Mouse (Mus musculus): ENCODE results near the gene Pqbp1. TPM values are rescaled to one million over a fixed set of nuclear protein-coding genes. Genes with fewer than 3 reads are reported as not detected.

Gene Pqbp1
- polyA plus RNA-seq (2016; fragmentation: Nextera tagmentation; extraction: Ambion mirVana): 83.8 and 91.4 TPM in 2 replicates

DNA sequence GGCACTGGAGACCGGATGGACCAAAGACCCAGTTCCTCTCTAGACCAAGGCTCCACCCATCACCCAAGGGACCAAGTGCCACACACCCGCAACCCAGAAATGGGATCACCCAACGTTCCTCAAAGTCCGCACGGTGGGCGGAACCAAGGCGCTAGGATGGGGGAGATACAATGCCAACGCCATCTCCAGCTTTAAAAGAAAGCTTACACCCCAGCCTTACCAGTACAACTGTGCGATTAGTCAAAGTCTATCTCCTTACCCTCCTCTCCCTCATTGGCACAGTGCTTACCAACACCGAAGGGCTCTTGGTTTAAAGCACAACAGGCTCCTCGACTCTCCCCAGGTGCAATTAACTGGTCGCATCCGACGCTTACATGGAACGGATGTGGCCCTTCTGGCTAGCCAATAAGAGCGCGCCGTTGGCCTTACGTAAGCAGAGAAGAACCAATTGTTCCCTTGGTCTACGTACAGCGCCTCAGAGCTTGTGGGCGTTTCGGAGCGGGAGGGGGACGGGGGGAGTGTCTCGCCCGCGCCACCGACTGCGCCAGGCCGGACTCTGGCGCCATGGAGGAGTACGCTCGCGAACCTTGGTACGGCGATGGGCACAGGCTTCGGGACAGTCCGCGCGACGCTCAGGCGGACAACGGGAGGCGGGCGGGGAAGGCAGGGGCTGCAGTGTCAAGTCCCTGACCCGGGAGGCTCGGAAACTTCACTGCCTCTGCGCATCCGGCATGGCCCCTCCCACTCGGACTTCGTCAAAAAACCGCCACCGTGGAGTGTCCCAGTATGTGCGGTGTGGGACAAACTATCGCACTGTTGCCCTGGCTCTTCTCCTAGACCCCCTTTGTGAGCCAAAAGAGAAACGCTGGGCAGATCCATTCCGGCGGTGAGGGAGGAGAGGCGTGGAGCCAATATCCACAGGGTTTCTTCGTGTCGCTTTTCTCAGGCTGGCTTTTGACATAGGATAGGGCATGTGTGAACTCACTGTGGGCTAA lies at the start of gene Pqbp1, which contains the start of gene Timm17b:
Pqbp1 (minus strand) TSS at position 390 of the 995 bp plus-strand sequence.
Timm17b (plus strand) TSS at position 478 of the 995 bp plus-strand sequence.
- peak within 1 kb of the TSS; percentile 70 for H3K4me3 ChIP-seq
- peak within 1 kb of the TSS; percentile 75 for H3K4me2 ChIP-seq
- ATAC-seq (ENCODE audit: insufficient number of reproducible peaks, low FRiP score): peak; percentile 99
- H3K9ac ChIP-seq: peak within 1 kb of the TSS; percentile 68
- H3K27me3 ChIP-seq (replicated peaks): no peaks in the 10 kb centered on the region
- peaks cover 5% of the 10 kb centered on the region; the same call in 1 of the 2 replicates for H3K4me1 ChIP-seq (replicated peaks)
- no peaks in the 10 kb centered on the region for H3K9me3 ChIP-seq (replicated peaks)
- peaks cover 26% of the 10 kb centered on the region for H3K36me3 ChIP-seq
- 9% methylated on average over 58 of the region's 62 CpGs for WGBS
- peak within 1 kb of the TSS; percentile 86 for H3K27ac ChIP-seq (ENCODE audit: poor library complexity, severe bottlenecking)

DNA sequence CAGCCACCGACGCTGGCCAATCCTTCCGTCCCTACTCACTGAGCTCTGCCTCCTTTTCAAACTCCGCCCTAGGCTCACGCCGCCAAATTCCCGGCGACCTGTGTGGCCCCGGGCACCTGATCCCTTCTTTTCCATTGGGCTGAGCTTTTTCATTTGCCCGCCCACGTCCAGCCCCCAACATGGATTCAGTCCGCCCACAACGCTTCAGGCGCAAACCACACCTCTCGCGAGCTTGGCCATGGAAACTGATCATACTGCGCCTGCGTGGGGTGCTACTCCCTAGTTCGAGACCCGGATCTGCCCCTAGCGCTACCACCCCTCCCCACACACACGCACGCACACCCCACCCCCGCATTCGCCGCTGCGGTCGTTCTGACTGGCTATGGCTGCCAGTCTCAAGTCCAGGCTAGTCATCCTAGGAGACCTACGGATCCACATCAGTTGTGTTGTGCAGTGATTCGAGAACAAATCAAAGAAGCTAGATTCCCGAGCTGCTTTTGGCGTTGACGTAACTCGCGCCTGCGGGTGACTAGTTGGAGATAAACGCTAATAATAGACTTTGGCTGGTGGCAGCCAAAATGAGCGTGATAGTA lies 48.9 kb upstream of the Pqbp1 start:
- H3K4me2 ChIP-seq: peak overlapping the region; percentile 57
- H3K9me3 ChIP-seq (replicated peaks): no peaks in the 10 kb centered on the region
- H3K36me3 ChIP-seq: no peaks in the 10 kb centered on the region; the same call in 1 of the 2 replicates
- 9% methylated on average over 38 of the region's 38 CpGs for WGBS
- ATAC-seq (ENCODE audit: insufficient number of reproducible peaks, low FRiP score): peak; percentile 98
- H3K4me3 ChIP-seq: peak overlapping the region; percentile 62
- peak overlapping the region; percentile 67 for H3K9ac ChIP-seq
- peaks cover 5% of the 10 kb centered on the region; the same call in 1 of the 2 replicates for H3K4me1 ChIP-seq (replicated peaks)
- H3K27me3 ChIP-seq (replicated peaks): no peaks in the 10 kb centered on the region
- H3K27ac ChIP-seq (ENCODE audit: poor library complexity, severe bottlenecking): peak overlapping the region; percentile 44

DNA sequence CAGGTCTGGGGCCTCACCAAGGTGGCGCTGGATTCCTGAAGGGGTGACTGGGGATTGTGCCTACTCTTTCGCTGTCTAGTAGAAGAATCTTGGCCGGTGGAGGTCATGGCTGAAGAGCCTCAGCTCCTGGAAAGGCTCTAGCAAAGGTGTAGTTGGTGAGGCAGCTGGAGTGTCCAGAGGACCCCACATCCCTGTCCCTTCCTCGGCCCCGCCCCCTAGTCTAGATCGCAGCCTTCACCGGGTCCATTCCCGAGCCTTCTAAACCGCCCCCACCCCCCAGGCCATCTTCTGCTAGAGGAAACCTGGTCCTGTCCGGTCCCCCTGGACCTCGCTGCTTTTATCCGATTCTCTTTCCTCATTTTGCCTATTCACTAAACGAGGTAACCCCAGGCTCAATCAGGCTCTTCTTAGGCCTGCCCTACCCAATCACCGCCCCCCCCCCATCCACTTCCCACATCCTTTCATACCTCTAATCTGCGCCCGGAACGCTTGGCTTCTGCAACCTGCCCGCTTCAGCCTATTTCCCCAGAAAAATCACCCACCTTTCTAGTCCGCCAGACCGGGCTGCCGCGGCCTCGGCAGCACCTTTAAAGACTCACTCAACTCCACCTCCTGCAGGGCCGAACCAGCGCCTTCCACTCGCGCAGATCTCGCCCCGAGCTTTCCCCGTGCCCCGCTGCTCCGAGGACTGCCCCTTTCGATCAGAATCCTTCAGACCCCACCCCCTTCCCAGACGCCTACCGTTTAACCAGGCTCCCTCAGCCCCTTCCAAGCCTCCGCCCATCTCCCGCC lies 48.2 kb upstream of the Pqbp1 start, which contains the start of gene Hdac6:
Hdac6 (minus strand) TSS at position 782 of the 792 bp plus-strand sequence.
- peaks cover 5% of the 10 kb centered on the region; the same call in 1 of the 2 replicates for H3K4me1 ChIP-seq (replicated peaks)
- H3K27me3 ChIP-seq (replicated peaks): no peaks in the 10 kb centered on the region
- ATAC-seq (ENCODE audit: insufficient number of reproducible peaks, low FRiP score): peak; percentile 23
- H3K9ac ChIP-seq: peak within 1 kb of the TSS; percentile 73
- peak within 1 kb of the TSS; percentile 77 for H3K4me2 ChIP-seq
- peak within 1 kb of the TSS; percentile 44 for H3K27ac ChIP-seq (ENCODE audit: poor library complexity, severe bottlenecking)
- WGBS: 13% methylated on average over 36 of the region's 37 CpGs
- peak within 1 kb of the TSS; percentile 62 for H3K4me3 ChIP-seq
- H3K9me3 ChIP-seq (replicated peaks): no peaks in the 10 kb centered on the region
- no peaks in the 10 kb centered on the region; the same call in 1 of the 2 replicates for H3K36me3 ChIP-seq

DNA sequence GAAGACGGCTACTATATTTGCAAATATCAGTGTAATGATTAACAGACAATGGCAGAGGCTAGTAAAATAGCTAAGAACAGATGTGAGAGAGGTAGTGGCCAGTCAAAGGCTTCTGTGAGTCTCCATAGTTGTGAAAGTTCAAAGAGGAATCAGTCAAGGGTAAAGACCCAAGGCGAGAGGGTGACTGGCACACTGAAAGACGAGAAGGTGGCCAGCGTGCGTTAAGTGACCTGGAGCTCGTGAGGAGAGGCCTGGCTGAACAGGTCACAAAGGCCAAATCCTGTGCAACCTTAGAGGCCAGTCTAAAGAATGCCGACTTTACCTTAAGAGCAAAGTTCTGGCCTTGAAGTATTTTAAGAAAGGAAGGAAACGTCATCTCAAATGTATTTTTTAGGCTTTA lies 46.5 kb upstream of the Pqbp1 start:
- no peak overlapping the region for H3K27ac ChIP-seq (ENCODE audit: poor library complexity, severe bottlenecking)
- H3K9ac ChIP-seq: no peak overlapping the region
- H3K27me3 ChIP-seq (replicated peaks): no peaks in the 10 kb centered on the region
- H3K9me3 ChIP-seq (replicated peaks): no peaks in the 10 kb centered on the region
- ATAC-seq (ENCODE audit: insufficient number of reproducible peaks, low FRiP score): no peak
- 82% methylated on average over 8 of the region's 8 CpGs for WGBS
- no peak overlapping the region for H3K4me3 ChIP-seq
- peaks cover 5% of the 10 kb centered on the region; the same call in 1 of the 2 replicates for H3K4me1 ChIP-seq (replicated peaks)
- H3K4me2 ChIP-seq: no peak overlapping the region
- peaks cover 8% of the 10 kb centered on the region; the same call in 1 of the 2 replicates for H3K36me3 ChIP-seq

DNA sequence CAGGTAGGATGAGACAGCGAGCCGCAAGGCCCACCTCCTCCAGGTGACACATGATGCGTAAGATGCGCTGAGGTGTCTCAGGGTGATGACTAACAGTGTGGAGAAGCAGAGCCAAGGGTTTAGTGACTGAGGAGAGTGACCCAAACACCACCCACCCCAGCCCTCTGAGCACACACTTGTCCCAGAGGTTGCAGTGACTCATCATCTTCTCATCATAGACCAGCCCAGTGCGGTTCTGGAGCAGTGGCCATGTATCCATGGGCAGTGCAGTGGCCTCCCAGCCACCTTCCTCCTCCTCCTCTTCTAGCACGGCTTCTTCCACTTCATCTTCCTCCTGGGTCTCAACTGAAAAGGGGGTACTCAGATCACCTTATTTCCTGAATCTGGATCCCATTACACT lies 38.6 kb upstream of the Pqbp1 start:
- Histone ChIP-seq H3K4me1 (replicated peaks) (no peaks in the 10 kb centered on the region), H3K9me3 (replicated peaks) (no peaks in the 10 kb centered on the region), H3K36me3 (peaks cover 56% of the 10 kb centered on the region), H3K4me3 (no peak overlapping the region), H3K27me3 (replicated peaks) (no peaks in the 10 kb centered on the region), H3K9ac (no peak overlapping the region), H3K4me2 (no peak overlapping the region), H3K27ac (ENCODE audit: poor library complexity, severe bottlenecking) (no peak overlapping the region)
- ATAC-seq (ENCODE audit: insufficient number of reproducible peaks, low FRiP score): no peak
- WGBS: 87% methylated on average over 6 of the region's 6 CpGs

DNA sequence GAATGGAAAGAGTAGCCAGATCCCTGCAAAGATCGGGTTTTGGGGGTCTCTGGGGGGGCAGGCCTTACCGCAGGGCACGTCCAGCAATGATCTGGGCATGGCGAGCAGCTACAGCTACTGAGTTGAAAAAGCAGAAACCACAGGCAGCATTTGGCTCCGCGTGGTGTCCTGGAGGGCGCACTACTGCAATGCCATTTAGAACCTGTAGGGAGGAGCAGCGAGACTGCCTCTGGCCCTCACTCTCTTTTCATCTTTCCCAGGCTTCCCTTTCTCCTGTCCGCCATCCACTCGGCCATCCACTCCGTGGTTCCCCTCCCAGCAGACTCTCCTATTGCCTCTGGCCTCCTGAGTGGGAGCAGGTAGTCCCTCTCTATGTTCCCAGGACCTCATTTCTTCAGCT lies 37.8 kb upstream of the Pqbp1 start:
- WGBS: 48% methylated on average over 11 of the region's 11 CpGs
- ATAC-seq (ENCODE audit: insufficient number of reproducible peaks, low FRiP score): no peak
- H3K36me3 ChIP-seq: peaks cover 59% of the 10 kb centered on the region

DNA sequence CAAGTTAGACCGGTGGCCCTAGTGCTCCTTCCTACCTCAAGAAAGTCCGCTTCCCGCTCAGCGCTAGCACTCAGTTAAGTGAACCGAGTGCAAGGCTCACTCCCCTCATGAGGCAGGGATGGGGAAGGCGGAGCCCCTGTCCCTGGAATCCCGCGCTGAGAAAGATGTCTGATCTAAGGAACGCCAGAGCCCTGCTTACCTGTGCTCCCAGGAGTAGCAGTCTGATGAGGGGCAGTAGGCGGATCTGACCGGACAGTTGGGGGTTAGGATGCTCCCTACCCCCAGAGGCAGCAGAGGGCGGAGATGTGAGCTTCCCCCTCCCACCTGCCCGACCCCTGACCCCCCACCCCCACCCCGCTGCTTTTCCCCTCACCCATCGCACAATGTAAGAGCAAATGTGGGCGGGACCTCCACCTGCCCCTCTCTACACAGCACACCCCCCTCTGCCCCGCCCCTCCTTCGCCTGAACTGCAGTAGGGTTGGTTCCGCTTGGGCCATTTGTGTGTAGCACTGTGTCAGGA lies 29.3 kb upstream of the Pqbp1 start, which contains the start of gene Eras:
Eras (minus strand) TSS at position 338 of the 521 bp plus-strand sequence.
- H3K4me3 ChIP-seq: no peak within 1 kb of the TSS
- peak within 1 kb of the TSS; percentile 34 for H3K4me2 ChIP-seq
- 17% methylated on average over 15 of the region's 19 CpGs for WGBS
- H3K4me1 ChIP-seq (replicated peaks): no peaks in the 10 kb centered on the region
- H3K27me3 ChIP-seq (replicated peaks): peaks cover 52% of the 10 kb centered on the region
- no peaks in the 10 kb centered on the region for H3K9me3 ChIP-seq (replicated peaks)
- ATAC-seq (ENCODE audit: insufficient number of reproducible peaks, low FRiP score): no peak
- no peak within 1 kb of the TSS for H3K27ac ChIP-seq (ENCODE audit: poor library complexity, severe bottlenecking)
- H3K9ac ChIP-seq: no peak within 1 kb of the TSS
- H3K36me3 ChIP-seq: peaks cover 32% of the 10 kb centered on the region

More for the DNA sequence above, 37.8 kb upstream of the Pqbp1 start:
- H3K9me3 ChIP-seq (replicated peaks): no peaks in the 10 kb centered on the region
- H3K9ac ChIP-seq: no peak overlapping the region
- H3K4me3 ChIP-seq: no peak overlapping the region
- H3K27ac ChIP-seq (ENCODE audit: poor library complexity, severe bottlenecking): no peak overlapping the region
- H3K4me1 ChIP-seq (replicated peaks): no peaks in the 10 kb centered on the region
- no peaks in the 10 kb centered on the region for H3K27me3 ChIP-seq (replicated peaks)
- H3K4me2 ChIP-seq: no peak overlapping the region

DNA sequence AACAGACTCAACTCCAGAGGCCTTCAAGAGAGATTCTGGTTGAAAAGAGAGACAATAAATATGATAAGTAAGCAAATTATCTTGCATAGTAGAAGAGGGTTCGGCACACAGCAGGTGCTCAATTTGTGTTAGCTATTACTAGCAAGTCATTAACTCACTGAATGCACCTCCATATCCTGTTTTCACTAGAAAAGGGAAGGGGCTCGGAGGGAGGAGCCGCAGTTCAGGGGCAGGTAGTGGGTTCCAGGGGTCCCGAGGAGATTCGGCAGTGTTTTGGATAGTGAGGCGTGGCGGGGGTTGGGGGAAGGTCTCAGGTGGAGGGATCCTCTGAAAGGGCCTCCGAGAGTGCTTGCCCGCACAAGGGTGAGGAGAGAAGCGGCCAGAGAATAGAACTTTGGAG lies 28.0 kb upstream of the Pqbp1 start:
- Histone ChIP-seq H3K36me3 (peaks cover 27% of the 10 kb centered on the region), H3K4me1 (replicated peaks) (peaks cover 4% of the 10 kb centered on the region; the same call in 1 of the 2 replicates), H3K27ac (ENCODE audit: poor library complexity, severe bottlenecking) (no peak overlapping the region), H3K9me3 (replicated peaks) (no peaks in the 10 kb centered on the region), H3K9ac (no peak overlapping the region), H3K4me2 (peak overlapping the region; percentile 34), H3K27me3 (replicated peaks) (peaks cover 65% of the 10 kb centered on the region), H3K4me3 (no peak overlapping the region)
- no peak for ATAC-seq (ENCODE audit: insufficient number of reproducible peaks, low FRiP score)
- WGBS: 10% methylated on average over 10 of the region's 10 CpGs

DNA sequence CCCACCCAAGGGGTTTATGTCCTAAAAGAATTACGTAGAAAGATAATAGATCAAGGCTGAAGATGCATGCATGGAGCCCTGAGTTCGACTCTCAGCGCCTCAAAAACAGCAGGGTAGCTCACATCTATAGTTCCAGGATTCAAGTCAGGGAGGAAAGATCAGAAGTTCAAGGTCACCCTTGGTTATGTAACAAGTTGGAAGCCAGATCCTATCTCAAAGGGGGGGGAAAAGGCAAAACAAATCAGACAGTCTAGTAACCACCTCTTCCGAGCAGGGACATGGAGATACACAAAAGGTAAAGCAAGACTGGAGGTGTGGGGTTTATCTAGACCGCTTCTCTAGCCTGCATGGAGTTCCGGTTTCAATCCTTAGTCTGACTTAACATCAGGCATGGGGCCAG lies 27.2 kb upstream of the Pqbp1 start:
- WGBS: 61% methylated on average over 6 of the region's 6 CpGs
- ATAC-seq (ENCODE audit: insufficient number of reproducible peaks, low FRiP score): no peak
- Histone ChIP-seq H3K4me3 (no peak overlapping the region), H3K9me3 (replicated peaks) (no peaks in the 10 kb centered on the region), H3K36me3 (peaks cover 19% of the 10 kb centered on the region), H3K9ac (no peak overlapping the region), H3K4me2 (no peak overlapping the region), H3K27me3 (replicated peaks) (peaks cover 73% of the 10 kb centered on the region), H3K27ac (ENCODE audit: poor library complexity, severe bottlenecking) (no peak overlapping the region), H3K4me1 (replicated peaks) (peaks cover 7% of the 10 kb centered on the region; the same call in 1 of the 2 replicates)

DNA sequence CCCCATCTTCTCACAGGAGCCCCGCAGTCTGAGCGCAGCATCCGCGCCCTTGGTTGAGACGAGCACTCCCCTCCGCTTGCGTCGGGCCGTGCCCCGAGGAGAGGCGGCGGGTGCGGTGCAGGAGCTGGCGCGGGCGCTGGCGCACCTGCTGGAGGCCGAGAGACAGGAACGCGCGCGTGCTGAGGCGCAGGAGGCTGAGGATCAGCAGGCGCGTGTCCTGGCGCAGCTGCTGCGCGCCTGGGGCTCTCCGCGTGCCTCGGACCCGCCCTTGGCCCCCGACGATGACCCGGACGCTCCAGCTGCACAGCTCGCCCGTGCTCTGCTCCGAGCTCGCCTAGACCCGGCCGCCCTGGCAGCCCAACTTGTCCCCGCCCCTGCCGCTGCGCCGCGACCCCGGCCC lies 23.0 kb upstream of the Pqbp1 start:
- Histone ChIP-seq H3K27ac (ENCODE audit: poor library complexity, severe bottlenecking) (no peak overlapping the region), H3K9me3 (replicated peaks) (0 out of 2 replicates have a peak, but pooled peaks cover 3% of the 10 kb centered on the region), H3K4me1 (replicated peaks) (peaks cover 13% of the 10 kb centered on the region; the same call in 1 of the 2 replicates), H3K4me3 (peak overlapping the region; percentile 37), H3K36me3 (no peaks in the 10 kb centered on the region), H3K27me3 (replicated peaks) (peaks cover 80% of the 10 kb centered on the region), H3K4me2 (peak overlapping the region; percentile 62), H3K9ac (no peak overlapping the region)
- no peak for ATAC-seq (ENCODE audit: insufficient number of reproducible peaks, low FRiP score)
- 10% methylated on average over 40 of the region's 48 CpGs for WGBS
